Mouse (Mus musculus) spleen, postnatal 14 days (tissue): ENCODE results near the gene Ctcf.
A peak's percentile ranks its signal among the peaks of the same experiment; 100 is the strongest.

Experiments used
- DNase-seq, 2 experiments: peaks; one replicate each; pipeline ENCODE4 v3.0.0; 2021 to 2022; ENCODE audit warnings: low spot score in 2 of 2

Ctcf gene

GRCm38 (mm10) chr8:105648929-105649328 lies 12.6 kb downstream of the Ctcf start:
- DNase-seq = no peak

GRCm38 (mm10) chr8:105657641-105658040 lies 21.3 kb downstream of the Ctcf start:
- no peak for DNase-seq

GRCm38 (mm10) chr8:105661167-105661566 lies 24.8 kb downstream of the Ctcf start:
- no peak for DNase-seq

- no peak for DNase-seq
Measured at GRCm38 (mm10) chr8:105677891-105678290, 41.5 kb downstream of the Ctcf start.

- no peak for DNase-seq
Measured at GRCm38 (mm10) chr8:105685325-105685724, 49.0 kb downstream of the Ctcf start.

DNA sequence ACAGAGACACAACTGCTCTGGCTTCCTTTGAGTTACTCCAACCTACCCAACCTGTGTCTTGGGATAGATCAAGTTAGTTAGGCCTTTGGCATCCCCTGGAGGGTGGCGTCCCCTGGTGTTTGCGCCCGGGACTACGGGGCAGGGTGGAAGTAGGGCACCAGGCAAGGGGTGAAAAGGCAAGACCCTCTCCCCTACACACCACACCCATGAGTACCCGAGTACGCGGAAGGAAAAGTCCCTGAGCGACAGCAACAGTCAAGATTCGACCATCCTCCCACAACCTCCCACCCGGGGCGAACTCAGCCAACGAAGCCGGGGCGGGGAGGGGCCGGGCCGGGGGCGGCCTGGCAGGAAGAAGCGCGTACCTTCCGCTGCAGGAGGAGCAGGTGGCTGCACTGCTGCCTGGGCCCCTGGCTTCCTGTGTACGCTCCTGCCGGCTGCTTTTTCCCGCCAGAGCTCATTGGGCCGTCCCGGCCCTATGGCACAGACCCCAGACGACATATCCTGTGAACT lies 49.5 kb downstream of the Ctcf start, which contains the start of gene Carmil2:
Carmil2 (plus strand) TSS at position 479 of the 513 bp plus-strand sequence.
- peak; percentile 70 to 82 for DNase-seq

DNA sequence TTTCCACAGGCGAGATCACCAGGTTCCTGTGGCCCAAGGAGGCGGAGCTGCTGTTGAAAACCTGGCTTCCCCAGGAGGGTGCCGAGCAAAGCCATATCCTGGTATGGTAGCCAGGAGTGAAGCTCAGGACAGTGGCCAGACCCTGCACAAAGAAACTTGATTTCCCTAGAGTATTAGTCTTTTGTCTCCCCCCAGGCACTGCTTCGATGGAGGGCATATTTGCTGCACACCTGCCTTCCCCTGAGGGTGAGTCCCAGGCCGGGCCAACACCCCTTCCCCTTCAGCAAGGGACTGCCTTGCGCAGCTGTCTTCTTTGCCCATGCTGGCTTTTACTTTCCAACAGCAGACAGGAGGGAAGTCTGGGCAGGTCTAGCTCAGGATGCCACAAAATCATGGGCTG lies 50.2 kb downstream of the Ctcf start:
- no peak for DNase-seq

DNA sequence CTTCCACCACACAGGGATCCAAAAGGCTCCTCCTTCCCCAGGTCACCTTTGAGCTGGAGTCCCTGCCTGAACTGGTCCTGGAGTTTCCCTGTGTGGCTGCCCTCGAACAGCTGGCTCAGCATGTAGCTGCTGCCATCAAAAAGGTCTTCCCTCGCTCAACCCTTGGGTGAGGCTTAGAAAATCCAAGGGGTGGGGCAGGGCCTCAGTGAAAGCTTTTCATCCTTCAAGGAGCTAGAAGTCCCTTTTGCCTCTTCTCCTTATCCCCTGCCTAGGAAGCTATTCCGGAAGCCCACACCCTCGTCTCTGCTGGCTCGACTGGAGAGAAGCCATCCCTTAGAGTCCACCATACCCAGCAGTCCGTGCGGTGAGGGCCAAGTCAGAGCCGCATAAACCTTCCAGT lies 51.1 kb downstream of the Ctcf start:
- no peak for DNase-seq

DNA sequence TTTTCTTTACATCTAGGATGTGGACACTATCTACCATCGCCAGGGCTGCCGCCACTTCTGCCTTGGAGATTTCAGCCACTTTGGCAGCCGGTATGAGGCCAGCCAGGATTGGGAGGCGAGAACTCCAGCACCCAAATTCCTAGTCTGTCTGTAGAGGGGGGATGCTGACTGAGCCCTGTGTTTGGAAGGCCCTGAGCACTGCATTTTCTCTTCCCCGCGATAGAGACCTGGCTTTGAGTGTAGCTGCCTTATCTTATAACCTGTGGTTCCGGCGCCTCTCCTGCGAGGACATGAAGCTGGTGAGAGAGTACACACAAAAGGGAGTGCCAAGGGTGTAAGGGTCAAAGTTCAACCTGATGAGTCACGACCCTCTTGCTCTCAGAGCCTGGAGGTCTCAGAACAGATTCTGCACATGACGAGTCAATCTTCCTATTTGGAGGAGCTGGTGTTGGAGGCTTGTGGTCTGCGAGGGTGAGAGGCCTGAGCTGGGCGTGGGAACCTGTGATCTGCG lies 51.9 kb downstream of the Ctcf start:
- DNase-seq = no peak

GRCm38 (mm10) chr8:105689256-105689982 lies 53.1 kb downstream of the Ctcf start:
- no peak for DNase-seq

DNA sequence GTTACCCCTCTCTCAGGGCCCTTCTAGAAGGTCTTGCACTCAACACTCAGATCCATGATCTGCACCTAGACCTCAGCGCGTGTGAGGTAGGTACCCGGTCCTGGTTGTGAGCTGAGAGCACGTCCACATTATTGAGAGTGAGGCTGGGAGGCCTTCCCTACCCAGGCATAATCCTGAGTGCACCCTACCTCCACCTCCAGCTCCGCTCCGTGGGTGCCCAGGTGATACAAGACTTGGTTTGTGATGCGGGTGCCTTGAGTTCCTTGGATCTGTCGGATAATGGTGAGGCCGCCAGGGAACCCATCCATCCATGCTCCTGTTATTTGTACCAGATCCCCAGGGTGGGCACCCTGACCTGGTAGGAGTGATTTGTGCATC lies 53.6 kb downstream of the Ctcf start:
- DNase-seq = no peak

- DNase-seq = no peak
Measured at GRCm38 (mm10) chr8:105690978-105691377, 54.6 kb downstream of the Ctcf start.

GRCm38 (mm10) chr8:105692449-105693182 lies 56.2 kb downstream of the Ctcf start:
- no peak for DNase-seq

GRCm38 (mm10) chr8:105693648-105694047 lies 57.3 kb downstream of the Ctcf start:
- no peak for DNase-seq

DNA sequence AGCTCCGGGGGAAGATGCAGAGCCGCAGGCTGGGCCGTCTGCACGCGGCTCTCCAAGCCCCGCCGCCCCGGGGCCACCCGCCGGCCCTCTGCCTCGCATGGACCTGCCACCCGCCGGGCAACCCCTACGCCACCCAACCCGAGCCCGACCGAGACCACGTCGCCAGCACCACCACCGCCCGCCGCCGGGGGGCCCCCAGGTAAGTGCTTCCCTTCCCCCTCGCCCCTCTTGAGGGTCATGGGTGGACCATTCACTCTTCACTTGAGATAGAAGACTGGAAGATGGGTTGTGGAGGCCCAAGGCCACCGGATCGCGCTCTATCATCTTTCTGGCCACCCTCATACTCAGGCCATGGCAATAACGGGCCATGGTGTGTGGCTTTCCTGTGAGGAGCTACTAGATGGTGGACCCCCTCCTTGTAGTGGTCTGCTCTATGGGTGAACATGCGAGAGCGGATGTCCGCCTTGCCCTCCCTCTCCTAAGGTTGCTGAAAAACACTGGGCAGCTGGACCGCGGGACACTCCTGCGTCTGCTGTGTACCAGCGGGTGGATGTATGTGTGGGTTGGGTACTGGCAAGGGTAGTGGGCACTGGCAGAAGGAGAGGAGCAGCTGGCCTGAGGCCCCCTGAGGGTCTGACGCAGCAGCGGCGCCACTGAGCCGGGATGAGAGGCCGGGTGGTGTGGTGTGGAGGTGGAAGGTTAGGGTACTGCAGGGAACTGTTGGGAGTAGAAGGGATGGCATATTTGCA lies 57.9 kb downstream of the Ctcf start:
- DNase-seq = no peak

DNA sequence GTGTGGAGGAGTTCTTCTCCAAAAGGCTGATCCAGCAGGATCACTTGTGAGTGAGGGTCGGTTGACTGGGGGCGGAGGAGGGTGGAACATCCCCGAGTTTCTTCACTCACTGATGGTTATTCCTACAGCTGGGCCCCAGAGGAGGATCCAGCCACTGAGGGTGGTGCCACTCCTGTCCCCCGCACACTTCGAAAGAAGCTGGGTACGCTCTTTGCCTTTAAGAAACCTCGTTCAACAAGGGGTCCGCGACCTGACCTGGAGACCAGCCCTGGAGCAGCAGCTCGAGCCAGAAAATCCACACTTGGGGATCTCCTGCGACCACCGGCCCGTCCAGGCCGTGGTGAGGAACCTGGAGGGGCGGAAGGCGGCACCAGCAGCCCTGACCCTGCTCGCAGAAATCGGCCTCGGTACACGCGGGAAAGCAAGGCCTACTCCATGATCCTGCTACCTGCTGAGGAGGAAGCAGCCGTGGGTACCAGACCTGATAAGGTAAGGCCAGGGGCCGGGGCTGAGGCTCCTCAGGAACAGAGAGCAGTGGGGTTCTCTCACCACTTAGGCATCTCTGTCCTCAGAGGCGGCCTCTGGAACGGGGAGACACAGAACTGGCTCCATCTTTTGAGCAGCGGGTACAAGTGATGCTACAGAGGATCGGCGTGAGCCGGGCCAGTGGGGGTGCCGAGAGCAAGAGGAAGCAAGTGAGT lies 58.9 kb downstream of the Ctcf start:
- no peak for DNase-seq

DNA sequence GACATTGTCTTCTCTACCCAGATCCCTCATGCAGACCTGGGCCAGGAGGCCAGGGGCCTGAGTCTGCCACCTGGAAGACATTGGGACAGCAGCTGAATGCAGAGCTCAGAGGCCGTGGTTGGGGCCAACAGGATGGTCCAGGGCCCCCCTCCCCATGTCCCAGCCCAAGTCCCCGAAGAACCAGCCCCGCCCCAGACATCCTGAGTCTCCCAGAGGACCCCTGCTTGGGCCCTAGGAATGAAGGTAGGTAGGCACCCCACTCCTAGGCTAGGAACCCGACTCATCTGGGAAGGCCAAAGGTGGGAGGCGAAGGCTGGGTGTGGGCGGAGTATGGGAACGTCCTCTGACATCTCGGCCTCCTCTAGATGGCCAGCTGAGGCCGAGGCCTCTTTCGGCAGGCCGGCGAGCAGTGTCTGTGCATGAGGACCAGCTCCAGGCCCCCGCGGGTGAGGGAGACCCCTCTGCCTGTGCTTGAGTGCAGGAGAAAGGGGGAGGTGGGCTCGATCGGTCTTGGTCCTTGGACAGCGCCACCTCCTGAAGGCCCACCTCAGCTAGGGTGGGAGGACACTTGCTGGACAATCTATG lies 60.9 kb downstream of the Ctcf start:
- no peak for DNase-seq

DNA sequence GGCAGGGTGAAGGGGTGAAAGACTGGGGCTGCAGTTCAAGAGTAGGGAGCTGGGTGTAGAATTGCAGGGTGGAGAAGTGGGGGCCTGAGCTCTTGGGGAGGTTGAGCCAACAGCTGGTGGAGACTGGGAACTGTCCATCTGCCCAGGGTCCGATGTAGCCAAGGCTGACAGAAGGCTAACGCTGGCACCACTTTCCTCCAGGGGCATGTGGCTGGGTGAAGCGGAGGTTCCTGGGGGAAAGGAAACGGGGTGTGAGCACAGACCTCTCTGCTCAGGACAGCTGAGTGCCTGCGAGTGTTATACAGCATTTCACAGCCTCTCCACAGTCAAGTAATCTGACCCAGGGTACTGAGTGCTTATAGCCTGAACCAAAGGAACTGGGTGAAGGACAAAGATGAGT lies 62.4 kb downstream of the Ctcf start:
- no peak for DNase-seq

DNA sequence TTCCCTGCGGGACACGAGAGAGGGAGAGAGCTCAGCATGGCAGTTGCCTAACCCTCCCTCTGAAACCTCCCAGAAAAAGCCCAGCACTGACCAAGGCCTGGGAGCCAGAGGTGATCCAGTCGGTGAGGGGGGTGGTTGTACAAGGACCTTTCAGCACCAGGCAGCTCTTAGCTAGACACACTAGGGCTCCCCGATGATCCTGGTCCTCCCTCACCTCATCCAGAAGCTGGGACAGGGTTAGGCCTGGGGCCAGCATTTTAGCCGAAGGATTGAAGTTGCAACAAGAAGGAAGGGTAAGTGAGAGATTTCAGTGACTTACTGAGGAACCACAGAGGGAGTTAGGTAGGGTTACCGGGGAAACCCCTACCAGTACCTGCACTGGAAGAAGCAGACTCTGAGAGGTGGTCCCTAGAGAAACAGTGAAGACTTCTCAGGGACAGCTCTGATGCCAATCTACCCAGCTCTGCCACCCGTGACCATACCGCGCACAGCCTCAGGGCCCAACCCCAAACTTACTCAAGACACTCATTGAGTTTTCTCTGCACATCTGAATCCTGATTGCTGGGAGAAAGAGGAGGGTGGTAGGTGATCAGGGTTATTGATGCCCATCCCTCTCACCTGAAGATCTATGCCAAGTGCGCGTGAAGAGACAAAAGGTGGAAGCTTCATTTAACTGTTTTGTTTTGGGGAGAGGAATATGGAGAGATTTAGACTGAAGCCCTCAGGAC lies 63.3 kb downstream of the Ctcf start:
- DNase-seq = no peak

GRCm38 (mm10) chr8:105700566-105700965 lies 64.2 kb downstream of the Ctcf start:
- peak; percentile 51 to 62 for DNase-seq
